Mouse (Mus musculus): Measurements from ENCODE around the gene Birc6. TPM values are rescaled to one million over a fixed set of nuclear protein-coding genes. Genes with fewer than 3 reads are reported as not detected.

Gene Birc6
- total RNA-seq, 2 experiments from 2014 or later = 122 to 148 TPM

DNA sequence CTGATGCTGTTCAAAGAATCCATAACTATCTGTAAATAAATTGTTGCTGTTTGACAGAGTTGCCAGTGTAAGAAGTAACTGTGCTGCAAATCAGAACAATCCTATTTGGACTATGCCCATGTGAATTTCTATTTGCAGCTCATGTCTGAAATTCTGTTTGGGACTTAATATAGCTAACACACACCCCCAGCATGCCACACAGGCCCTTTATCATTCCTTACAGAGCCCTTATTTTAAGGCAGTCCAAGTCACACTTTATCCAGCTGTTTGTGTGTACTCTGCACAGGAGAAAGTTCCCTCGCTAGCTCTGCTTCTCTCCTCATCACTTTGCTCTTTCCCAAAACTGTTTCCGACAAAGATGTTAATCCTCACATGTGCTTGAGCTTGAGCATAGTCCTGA is 15.5 kb downstream of the Birc6 start:
- DNase-seq (ENCODE audit: low spot score in 2 of 2) = no peak
- intact Hi-C loops (cut with DNase I) = no loop called here

DNA sequence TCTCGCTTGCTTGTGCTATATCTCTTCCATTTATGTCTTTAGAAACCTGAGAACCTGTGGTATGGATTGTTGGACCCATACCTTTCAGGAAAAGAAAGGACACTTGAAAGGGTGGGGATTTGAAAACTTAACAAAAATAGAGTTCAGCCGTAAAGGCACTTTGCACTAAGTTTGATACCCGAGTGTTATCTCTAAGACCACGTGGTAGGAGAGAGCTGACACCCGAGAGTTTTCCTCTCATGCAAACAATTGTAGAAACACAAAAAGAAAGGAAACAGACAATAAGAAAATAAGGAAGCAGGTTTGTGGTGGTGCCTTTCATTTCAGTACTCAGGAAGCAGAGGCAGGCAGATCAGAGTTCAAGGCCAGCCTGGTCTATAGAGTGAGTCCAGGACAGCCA is 26.0 kb downstream of the Birc6 start:
- intact Hi-C loops (cut with DNase I) = no loop called here

DNA sequence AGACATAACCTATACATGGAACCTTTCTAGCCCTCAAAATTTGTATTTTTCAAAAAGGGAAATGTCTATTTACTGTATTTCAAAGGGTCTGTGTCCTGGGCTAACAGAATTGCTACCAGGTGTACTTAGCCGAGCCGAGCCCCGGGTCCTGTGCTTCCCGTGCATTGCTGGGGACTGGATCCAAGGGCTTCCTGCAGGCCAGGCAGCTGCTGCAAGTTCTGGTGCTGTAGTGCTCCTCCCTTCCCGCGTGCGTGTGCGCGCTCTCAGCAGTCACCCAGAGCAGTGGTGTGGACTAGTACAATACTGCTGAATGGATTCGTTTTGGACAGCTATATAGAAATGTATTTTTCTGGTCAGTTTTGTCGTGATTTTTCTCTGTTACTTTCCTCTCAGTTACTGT is 31.8 kb downstream of the Birc6 start:
- intact Hi-C loops (cut with DNase I) = no loop called here

More for the DNA sequence above, 26.0 kb downstream of the Birc6 start:
- DNase-seq (ENCODE audit: low spot score in 2 of 2) = no peak

DNA sequence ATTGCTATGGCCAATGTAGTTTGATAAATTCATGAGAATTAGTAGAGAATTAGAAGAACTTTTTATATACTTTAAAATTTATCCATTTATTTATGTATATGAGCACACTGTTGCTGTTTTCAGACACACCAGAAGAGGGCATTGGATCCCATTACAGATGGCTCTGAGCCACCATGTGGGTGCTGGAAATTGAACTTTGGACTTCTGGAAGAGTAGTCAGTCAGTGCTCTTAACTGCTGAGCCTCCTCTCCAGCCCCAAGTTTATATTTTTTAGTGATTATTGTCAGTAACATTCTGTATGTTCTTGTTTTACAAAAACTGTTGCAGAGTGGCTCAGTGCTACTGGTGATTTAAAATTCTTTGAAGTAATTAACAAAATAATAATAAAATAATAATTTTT is 36.1 kb downstream of the Birc6 start:
- DNase-seq (ENCODE audit: low spot score in 2 of 2) = no peak
- intact Hi-C loops (cut with DNase I) = no loop called here

More for the DNA sequence above, 31.8 kb downstream of the Birc6 start:
- DNase-seq (ENCODE audit: low spot score in 2 of 2) = no peak

DNA sequence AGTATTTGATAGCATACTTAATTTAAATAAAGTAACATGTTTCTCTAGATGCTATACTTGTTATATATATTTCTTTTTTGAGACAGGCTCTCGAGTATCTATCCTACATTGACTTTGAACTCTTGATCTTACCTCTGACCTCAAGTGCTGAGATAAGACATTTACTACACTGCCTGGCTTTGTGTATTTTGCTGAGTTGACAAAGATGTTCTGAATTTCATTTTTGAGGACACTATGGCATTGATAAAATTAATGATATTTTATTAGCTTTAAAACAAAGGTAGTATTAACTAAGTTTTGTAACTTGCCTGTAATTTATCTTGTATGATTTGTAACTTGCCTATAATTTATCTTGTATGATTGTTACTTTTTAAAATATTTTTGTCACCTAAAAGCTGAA is 41.1 kb downstream of the Birc6 start:
- DNase-seq (ENCODE audit: low spot score in 2 of 2) = no peak
- intact Hi-C loops (cut with DNase I) = no loop called here

DNA sequence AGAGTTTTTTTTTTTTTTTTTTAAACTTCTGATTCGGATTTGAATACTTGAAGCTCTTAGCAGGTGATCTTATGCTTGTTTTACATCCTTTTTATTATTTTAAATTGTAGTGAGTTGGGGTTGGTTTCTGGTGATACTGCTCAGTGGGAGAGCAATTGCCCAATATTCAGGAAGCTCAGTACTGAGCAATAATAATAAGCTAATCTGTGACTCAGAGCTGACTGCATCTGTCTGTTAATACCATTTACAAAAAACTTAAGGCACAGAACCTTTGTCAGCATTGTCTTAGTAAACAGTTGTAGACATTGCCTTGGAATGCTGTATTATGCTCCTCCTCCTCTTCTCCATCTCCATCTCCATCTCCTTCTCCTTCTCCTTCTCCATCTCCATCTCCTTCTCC is 42.5 kb downstream of the Birc6 start:
- DNase-seq (ENCODE audit: low spot score in 2 of 2) = no peak
- intact Hi-C loops (cut with DNase I) = no loop called here

DNA sequence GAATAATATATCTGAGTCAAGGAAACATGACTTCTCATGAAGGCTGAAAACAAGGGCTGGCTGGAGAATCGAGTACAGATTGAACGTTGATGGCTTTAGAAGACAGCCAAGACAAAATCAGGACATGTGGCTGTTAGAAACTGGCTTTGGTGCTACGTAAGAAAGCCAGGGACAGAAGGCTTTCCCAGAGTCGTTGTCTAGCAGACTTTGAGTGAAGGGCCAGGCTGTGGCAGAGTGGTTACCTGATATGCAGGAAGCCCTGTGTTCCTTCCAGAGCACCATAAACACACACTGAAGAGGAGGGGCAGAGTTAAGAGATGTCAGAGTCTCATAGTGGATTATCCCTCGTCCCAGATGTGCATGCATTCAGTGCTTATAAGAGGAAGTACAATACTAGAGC is 49.1 kb downstream of the Birc6 start:
- DNase-seq (ENCODE audit: low spot score in 2 of 2) = no peak
- intact Hi-C loops (cut with DNase I) = no loop called here

DNA sequence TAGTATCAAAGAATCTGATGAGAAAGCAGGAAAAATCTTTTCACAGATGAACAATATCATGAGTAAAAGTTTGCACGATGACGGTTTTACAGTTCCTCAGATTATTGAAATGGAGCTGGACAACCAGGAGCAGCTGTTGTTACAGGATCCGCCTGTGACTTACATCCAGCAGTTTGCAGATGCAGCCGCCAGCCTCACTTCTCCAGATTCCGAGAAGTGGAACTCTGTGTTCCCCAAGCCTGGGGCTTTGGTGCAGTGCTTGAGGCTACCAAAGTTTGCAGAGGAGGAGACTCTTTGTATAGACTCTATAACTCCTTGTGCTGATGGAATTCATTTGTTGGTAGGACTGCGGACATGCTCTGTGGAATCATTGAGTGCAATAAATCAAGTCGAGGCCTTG is 51.5 kb downstream of the Birc6 start:
- intact Hi-C loops (cut with DNase I) = no loop called here
- DNase-seq (ENCODE audit: low spot score in 2 of 2) = no peak

DNA sequence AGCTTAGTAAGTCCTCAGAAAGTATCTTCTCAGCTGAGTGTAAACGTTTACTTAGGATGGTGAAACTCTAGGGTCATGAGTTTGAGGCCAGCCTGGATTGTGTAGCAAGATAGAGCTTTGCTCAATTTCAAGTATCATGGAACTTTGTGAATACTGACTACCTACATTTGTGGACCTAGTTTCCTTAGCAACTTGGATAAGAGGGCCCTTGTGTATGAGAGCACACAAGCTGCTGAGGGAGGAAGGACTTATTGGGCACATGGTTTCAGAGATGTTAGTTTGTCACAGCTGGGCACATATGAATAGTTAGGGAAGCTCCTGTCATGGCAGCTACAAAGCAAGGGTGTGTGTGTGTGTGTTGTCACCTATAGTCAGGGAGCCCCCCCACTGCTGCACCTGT is 52.6 kb downstream of the Birc6 start:
- intact Hi-C loops (cut with DNase I) = no loop called here
- DNase-seq (ENCODE audit: low spot score in 2 of 2) = no peak

DNA sequence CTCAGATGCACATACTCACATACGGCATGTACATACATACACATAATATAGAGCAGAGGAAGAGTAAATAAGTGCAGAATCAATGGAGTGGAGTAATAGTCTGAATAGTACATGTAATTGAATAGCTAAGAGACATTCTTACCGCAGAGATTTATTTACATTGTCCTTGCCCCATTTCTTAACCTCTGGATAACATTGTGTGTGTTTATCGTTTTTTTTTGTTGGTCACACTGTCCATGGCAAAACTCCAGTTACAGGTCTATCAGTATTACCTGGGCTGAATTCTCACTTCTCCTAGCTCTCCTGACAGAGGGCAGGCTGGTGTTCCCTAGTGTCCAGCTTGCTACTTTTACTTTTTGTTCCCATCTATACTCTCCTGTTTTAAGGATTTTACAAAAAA is 58.7 kb downstream of the Birc6 start:
- intact Hi-C loops (cut with DNase I) = no loop called here

DNA sequence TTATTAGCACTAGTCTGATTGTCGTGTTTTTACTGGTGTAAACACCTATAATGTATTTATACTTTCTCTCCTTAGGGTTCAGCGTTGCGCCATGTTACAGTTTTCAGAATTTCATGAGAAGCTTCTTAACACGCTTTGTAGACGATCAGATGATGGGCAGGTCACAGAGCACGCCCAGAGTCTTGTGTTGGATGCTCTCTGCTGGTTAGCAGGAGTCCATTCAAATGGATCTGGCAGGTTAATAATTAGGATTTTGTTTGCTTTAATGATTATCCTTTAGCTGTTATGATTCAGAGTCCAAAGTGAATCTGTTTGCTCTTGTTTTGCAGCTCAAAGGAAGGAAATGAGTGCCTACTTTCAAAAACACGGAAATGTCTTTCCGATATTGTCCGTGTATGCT is 70.8 kb downstream of the Birc6 start:
- intact Hi-C loops (cut with DNase I) = no loop called here
- DNase-seq (ENCODE audit: low spot score in 2 of 2) = no peak

More for the DNA sequence above, 58.7 kb downstream of the Birc6 start:
- DNase-seq (ENCODE audit: low spot score in 2 of 2) = no peak

DNA sequence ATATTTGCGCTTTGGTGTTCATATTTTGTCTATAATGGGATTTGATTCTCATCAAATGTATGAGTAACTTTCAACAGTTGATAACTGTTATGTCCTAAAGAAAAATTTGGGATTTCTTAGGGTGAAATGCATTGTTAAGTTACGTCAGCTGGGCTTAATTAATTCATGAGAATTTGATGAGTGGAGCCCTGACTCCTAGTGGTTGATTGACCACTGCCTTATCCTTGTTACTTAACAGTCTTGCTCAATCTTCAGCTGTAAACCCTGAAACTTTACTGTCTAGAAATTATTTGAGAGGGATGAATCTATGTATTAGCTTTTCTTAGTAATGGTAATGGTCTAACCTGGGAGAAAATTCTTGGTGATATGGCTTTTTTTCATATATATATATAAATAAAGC is 71.3 kb downstream of the Birc6 start:
- intact Hi-C loops (cut with DNase I) = no loop called here

DNA sequence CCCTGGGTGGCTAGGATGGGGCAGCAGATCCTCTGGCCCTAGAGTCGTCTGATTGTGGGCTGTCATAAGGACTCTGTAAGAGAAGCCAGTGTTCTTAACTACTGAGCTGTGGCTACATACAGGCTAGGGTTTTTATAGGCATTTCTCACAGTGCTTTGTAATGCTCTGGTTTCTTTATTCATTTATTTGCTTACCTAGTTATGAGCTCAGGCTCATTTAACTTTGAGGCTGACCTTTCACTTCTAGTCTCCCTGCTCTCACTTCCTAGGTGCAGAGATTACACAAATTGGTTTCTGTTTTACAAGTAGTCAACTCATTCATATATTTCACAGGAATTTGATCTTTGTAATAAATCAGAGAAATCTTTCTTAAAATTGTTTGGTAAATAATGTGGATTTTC is 73.1 kb downstream of the Birc6 start:
- intact Hi-C loops (cut with DNase I) = no loop called here
- DNase-seq (ENCODE audit: low spot score in 2 of 2) = no peak

More for the DNA sequence above, 71.3 kb downstream of the Birc6 start:
- no peak for DNase-seq (ENCODE audit: low spot score in 2 of 2)

DNA sequence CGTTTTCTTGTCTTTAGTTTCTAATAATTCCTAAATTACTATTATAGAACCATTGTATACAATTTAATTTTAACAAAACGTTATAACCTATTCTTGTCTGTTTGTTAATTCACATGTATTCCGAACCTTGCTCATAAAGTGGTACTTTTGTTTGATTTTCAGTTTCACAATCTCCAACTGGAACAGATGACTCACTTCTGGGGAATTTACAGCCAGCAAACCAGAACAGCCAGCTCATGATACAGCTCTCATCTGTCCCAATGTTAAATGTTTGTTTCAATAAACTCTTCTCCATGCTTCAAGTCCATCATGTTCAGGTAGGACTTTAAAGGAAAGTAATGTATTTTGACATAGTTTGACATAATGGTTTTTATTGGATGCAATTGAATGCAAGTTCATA is 102.7 kb downstream of the Birc6 start:
- intact Hi-C loops (cut with DNase I) = no loop called here

DNA sequence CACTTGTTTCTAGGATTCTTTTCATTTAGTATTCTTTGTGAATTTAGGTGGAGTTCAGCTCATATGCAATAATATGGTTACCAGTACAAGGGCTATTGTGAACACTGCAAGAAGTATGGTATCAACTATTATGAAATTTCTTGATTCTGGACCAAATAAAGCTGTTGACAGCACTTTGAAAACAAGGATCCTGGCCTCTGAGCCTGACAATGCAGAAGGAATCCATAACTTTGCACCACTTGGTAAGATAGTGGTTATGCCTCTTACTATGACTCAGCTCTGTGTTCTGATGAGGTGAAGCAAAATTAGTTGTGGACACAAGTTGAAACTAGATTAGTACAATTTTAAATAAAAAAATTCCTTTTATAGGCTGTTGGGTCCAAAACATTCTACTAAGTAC is 114.3 kb downstream of the Birc6 start:
- no peak for DNase-seq (ENCODE audit: low spot score in 2 of 2)
- intact Hi-C loops (cut with DNase I) = no loop called here

More for the DNA sequence above, 102.7 kb downstream of the Birc6 start:
- no peak for DNase-seq (ENCODE audit: low spot score in 2 of 2)

DNA sequence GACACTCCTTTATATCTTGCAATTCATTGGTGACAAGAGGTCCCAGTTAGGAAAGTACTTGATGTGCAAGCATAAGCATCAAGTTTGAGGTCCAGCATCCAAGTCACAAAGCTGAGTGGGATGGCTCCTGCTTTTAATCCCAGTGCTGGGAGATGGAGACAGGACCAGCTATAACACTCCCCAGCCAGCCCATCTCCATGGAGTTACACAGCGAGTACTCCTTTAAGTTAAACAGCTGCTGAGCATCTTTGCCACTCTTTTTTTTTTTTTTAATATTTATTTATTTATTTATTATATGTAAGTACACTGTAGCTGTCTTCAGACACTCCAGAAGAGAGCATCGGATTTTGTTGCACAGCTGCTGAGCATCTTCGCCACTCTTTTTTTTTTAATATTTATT is 130.3 kb downstream of the Birc6 start:
- intact Hi-C loops (cut with DNase I) = no loop called here

DNA sequence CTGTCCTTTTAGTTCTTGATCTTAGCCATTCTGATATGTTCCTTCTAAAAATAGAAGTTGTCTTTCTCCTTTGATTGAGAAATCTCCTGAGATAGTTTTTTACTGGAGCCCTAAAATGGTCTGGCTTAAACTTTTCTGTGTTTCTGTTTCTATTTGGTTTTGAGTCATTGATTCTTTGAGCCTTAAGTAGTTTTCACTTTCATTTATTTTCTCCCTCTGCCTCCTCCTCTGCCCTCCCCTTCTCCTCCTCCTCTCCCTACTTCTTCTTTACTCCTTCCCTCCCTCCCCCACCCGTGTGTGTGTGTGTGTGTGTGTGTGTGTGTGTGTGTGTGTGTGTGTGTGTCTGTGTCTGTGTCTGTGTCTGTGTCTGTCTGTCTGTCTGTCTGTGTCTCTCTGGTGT is 139.9 kb downstream of the Birc6 start:
- DNase-seq (ENCODE audit: low spot score in 2 of 2) = no peak
- intact Hi-C loops (cut with DNase I) = no loop called here

More for the DNA sequence above, 130.3 kb downstream of the Birc6 start:
- DNase-seq (ENCODE audit: low spot score in 2 of 2) = no peak

DNA sequence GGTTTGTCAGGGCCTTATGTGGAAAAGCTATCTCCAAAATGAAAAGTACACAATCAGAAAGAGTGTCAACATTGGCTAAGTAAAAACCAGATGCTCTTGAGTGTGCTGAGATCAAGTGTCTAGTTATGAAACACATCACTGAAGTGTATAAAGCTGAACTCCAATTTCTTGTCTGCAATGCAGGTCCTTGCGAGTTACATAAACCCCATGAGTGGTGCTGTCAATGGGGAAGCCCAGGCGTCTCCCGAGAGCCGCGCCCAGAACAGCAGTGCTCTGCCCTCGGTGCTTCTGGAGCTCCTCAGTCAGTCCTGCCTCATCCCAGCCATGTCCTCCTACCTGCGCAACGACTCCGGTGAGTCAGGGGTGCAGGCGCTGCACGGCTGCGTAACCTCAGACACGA is 141.9 kb downstream of the Birc6 start:
- no peak for DNase-seq (ENCODE audit: low spot score in 2 of 2)
- intact Hi-C loops (cut with DNase I) = loop anchor here (5.0 kb wide), 1 partner anchor 872 kb away; no protein-coding TSS in a partner anchor

DNA sequence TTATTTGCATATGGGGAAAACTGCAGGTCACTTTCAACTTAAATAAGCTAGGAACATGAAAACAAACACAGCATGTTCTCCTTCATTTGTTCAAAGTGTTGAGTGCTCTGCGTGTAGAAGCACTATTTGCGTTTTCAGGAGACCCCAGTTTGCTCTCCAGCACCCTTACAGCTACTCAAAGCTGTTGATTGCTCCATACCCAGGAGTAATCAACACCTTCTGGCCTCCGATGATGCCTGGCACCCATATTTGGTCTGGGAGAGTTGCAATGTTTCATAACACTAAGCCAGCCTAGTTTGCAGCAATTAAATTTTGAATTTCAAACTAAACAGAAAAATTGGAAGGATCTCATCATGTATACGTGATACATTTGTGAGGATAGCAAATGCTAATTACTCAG is 144.4 kb downstream of the Birc6 start:
- intact Hi-C loops (cut with DNase I) = loop anchor here (5.0 kb wide), 1 partner anchor 870 kb away; no protein-coding TSS in a partner anchor
- DNase-seq (ENCODE audit: low spot score in 2 of 2) = no peak

DNA sequence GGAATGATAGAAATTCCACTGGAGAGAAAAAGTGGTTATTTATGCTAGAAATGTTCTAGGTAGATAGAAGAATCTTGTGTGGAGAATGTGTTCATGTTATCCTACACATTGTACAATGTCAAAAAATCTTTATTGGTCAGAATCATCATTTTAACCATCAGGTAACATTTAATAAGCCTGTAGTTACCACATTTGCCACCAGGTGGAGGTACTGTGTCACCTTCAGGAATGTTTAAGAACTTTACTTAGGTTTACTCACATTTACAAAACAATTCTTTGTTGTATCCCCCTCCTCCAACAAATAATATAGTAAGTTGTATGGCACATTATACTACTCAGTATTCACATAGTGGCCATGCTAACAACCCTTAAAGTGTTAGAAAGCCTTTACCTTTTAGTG is 145.2 kb downstream of the Birc6 start:
- intact Hi-C loops (cut with DNase I) = loop anchor here (5.0 kb wide), 1 partner anchor 869 kb away; no protein-coding TSS in a partner anchor
- no peak for DNase-seq (ENCODE audit: low spot score in 2 of 2)

DNA sequence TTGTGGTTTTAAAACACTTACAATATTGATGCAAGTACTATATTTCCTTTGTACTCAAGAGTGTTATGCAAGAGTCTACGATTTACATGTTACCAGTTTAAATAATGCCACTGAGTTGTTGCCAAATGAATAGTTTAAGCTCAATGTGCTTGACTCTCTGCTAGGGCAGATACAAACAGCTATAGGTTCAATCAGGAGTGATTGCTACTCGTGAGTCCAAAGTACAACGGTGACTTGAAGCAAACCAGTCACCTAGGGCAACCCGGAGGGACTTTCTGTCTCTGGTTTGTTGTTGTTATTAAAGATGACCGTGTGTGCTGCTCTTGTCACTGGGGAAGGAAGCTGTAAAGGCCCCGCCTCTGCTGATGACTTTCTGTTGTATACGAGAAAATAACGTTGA is 150.0 kb downstream of the Birc6 start:
- DNase-seq (ENCODE audit: low spot score in 2 of 2) = no peak
- intact Hi-C loops (cut with DNase I) = no loop called here

DNA sequence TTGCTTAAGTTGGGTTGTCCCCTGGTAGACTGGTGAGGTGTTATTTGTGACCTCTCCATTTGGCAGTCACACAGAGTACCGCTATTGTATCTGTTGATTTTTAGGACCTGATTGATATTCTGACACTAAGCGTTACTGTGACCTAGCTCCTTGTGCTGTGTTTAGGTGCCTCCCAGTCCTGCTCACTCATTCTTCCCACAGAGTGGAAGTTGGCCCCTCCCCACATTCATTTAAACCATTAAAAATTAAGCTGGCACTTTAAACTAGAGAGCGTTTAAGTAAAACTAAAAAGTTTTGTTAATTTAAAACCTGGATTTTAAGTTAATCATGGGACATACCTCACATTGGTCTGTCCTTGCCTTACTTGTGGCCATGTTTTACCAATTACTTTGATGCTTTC is 156.8 kb downstream of the Birc6 start:
- intact Hi-C loops (cut with DNase I) = no loop called here
- no peak for DNase-seq (ENCODE audit: low spot score in 2 of 2)

All from left cerebral cortex, postnatal 36 days (tissue).